Mouse (Mus musculus) R1 (cell line): ENCODE measurements around the gene Aar2.
"Not testable (repeated sequence)": the region's sequence is repeated elsewhere in the genome, so short reads cannot be mapped to it uniquely, and the experiment has no call there.

ENCODE experiments used
- DNase-seq: peaks from one replicate; pipeline ENCODE4 v3.0.0-alpha.2; 2018; ENCODE audit warnings: low read depth, low spot score

Aar2 gene

GRCm38 (mm10) chr2:156547123-156547891 lies at the start of gene Aar2:
Gene Aar2 (plus strand): TSS chr2:156547584.
- peak; percentile 87 for DNase-seq

DNA sequence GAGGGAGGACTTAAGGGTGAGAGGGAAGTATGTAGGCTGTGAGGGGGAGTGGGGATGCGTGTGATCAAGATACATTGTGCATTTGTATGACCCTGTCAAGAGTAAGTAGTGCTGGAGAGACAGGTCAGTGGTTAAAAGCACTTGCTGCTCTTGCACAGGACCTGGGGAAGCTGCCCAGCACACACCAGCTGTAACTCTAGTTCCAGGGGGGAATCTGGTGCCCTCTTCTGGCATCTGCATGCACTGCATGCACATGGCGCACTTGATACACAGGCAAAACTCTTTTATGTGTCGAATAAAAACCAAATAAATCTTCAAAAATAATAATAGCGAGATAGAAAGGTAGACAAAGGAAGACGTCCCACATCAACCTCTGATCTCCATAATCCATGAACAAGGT lies 49.5 kb upstream of the Aar2 start:
- DNase-seq = peak; percentile 47

DNA sequence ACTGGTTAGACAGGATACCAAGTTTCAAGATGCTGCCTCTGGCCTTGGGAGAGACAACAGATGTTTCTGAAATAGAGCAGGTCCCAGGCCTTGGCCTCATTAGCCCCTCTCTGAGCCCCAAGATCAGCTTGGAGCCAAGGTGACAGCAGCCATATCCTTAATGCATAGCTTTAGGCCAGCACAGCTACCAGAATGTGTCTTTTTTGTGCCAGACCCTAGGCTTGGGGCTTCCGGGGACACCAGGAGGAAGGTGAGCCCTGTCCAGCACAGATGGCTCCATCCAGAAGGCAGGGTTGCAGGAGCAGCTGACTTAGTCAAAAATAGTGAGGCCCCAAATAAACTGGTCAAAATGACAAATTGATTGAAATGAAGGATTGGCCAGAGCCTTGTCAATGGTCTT lies 46.4 kb upstream of the Aar2 start:
- no peak for DNase-seq

- no peak for DNase-seq
Measured at GRCm38 (mm10) chr2:156505533-156505932, 41.9 kb upstream of the Aar2 start.

DNA sequence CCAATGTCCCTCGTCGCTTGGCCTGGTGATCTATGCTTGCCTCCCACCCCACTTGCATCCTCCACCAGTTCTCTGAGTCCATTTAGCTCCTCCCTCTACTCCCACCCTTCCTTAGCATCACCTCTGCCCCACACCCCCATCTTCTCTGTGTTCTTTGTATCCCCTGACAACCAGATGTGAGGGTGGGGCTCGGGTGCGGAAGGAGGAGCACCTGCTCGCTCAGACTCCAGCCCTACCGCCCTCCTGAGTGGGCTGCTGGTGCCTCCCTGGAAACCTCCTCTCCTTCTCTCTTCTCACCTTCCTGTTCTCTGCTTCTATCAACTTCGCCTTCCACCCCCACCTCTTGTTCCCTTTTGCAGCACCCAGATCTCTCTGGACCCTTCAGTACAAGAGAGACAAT lies 35.4 kb upstream of the Aar2 start:
- peak; percentile 50 for DNase-seq

- DNase-seq = no peak
Measured at GRCm38 (mm10) chr2:156512561-156512960, 34.8 kb upstream of the Aar2 start.

- no peak for DNase-seq
Measured at GRCm38 (mm10) chr2:156515102-156515501, 32.3 kb upstream of the Aar2 start.

DNA sequence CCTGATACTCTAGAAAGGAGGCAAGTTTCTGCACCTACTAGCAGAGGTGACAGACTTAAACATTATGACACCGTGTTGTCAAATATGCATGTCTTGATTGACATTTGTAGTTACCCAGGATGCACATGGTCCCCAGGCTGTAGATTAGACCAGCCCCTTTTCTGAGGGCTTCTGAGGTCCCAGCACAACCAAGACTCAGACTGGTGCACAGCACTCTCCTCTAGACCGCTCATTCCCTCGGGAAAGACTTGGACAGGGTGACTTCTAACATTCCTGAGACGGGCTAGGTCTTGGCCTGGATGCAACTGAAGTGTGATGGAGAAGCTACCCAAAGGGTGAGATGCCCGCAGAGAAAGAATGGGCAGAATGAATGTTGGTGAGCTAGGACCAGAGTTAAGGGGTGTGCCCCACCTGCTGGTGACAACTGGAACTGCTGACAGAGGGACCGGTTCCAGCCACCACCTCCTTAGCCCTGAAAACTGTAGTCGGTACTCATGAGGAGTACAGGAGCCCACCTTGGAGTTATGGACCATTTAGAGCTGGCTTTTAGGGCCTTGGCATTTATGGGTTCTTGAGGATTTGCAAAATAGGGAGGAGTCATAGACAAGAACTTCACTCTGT lies 31.7 kb upstream of the Aar2 start:
- peak; percentile 53 for DNase-seq

DNA sequence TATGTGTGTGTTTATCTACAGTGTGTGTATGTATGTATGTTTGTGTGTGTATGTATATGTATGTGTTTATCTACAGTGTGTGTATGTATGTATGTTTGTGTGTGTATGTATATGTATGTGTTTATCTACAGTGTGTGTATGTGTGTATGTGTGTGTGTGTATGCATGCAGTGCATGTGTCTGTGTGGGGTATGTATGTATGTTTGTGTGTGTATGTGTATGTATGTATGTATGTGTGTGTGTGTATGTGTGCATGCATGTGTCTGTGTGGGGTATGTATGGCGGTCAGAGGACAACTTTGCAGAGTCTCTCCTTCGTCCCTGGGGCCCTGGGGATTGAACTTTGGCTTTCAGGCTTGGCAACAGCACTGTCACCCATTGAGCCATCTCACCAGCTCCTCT lies 30.7 kb upstream of the Aar2 start:
- DNase-seq = not testable (repeated sequence)

GRCm38 (mm10) chr2:156518306-156518705 lies 29.1 kb upstream of the Aar2 start:
- DNase-seq = no peak

DNA sequence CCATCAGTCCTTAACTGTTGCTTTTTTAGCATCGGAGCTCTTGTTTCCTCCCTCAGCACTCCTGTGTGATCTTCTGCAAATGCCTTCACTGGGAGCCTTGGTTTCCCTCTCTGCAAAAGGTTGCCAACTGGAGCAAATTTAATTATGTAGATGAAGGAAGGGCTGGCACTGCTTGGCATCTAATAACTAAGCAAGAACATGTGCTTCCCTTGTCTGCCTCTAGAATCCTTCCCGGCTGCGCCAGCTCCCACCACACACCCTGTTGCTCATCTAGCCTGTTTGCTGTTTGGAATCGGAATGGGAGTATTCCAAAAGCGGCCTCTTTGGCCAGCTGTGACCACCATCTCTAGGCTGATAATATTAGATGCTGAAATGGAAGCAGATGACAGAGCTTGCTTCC lies 27.8 kb upstream of the Aar2 start:
- no peak for DNase-seq

DNA sequence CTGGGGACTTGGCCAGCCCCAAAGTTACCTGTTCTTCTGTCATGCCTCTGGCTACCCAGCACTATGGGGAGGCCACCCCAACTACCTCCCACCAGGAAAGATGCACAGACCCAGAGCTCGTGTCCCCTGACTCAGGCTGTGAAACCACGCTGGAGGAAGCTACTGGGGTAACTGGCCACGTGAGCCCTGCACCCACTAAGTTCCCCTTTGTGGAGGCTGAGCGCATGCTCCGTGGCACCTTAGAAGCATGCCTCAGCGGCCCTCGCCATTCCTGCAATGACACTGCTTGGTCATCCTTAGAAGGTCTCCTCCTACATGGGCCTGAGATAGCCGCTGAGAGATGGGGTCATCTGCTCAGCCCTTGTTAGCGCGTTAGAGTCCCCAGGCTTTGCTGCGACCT lies 24.4 kb upstream of the Aar2 start:
- DNase-seq = no peak

DNA sequence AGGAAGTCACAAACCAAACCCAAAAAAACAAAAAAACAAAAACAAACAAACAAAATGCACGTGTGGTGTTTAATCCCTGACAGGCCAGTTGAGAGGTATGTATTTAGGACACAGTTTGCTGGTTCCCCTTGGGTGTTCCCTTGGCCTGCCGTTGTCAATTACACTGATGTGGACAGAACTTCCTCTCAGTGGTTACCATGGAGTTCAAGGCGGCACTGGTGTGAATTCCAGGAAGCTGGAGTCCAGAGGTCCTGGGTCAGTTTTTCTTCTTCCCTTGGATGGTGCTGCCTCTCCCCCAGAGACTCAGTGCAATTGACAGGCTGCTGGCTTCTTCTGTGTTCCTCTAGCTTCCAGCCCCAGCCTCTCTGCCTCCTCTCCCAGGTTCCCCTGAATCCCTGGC lies 23.3 kb upstream of the Aar2 start:
- no peak for DNase-seq

DNA sequence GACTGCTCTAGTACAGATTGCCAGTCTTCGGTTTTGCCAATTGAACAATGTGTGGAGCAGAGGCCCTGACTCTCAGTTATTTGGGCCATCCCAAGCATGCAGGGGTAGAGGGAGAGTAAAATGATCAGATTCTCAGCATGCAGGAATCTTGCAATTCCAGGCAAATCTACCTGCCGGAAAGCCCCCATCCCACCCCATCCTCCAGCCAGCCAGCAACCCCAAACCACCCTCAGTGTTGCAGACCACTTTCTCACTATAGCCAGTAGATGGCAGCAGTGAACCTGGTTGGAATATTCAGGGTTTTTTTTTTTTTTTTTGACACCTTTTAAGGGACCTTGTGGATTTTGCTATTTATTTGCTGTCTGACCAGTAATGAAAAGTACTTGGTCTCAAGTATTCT lies 17.7 kb upstream of the Aar2 start:
- peak; percentile 54 for DNase-seq

DNA sequence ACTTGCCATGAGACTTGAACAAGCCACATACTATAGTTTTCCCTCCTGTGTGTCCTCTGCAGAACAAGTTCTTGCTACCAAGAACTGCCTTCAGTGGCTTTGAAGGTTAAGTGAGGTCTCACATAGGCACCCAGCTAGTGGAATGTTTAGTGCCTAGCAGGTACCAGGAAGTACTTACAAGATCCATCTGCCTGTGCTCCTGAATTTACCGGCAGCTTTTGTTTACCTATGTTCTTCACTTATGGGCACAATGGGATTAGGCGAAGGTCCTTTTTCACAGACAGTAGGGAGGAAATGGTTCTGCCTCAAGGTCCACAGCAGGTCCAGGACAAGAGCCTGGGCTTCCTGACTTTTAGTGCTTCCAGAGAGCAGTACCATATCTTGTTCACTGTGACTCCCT lies 14.2 kb upstream of the Aar2 start:
- peak; percentile 65 for DNase-seq

DNA sequence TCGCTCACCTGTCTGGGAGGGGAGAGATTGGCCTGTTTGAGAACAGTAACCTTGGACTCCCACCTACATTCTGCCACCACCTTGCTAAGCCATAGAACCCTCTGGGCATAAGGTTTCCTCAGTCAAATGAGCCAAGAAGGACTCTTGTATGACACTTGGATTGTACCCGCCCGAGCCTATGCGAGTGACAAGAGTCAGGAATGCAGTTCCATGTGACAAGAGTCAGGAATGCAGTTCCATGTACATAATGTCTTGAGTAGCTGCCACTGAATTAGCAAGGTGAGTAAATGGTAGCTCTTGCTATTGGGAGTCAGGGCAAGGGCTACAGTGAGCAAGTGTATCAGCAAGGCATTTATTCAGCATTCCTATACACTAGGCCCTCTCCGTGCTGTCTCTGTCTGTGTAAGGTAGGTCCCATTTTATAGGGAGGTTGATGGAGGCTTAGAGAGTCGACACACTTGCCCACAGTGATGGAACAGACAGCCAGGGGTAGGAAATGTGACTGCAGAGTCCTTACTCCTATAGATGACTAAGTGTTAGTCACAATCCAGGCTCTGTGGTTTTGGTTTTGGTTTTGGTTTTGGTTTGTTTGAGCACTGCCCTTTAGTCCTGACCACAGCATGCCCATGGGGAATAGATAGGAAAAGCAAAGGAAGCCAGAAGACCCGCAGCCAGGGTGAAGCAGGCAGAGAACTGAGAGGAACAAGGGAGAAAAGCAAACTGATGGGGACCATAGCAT lies 8.4 kb upstream of the Aar2 start:
- no peak for DNase-seq

GRCm38 (mm10) chr2:156540991-156541390 lies 6.4 kb upstream of the Aar2 start:
- DNase-seq = peak; percentile 66

- DNase-seq = no peak
Measured at GRCm38 (mm10) chr2:156542410-156542809, 5.0 kb upstream of the Aar2 start.

DNA sequence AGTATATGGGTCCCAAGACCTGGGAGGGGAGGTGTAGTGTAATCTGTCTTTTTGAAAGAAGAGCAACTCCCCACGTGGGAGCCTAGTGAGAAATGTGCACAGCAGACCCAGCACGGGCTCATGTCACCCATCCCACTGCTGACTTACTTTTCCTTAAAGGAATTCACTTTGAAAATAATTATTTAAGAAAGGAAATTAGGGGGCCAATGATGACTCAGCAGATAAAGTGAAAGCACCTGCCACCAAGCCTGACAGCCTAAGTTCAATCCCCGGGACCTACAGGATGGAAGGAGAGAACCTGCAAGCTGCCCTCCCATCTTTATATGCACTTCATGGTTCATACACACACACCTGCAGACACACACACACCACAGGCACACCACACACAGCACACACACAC lies 3.6 kb upstream of the Aar2 start:
- no peak for DNase-seq

GRCm38 (mm10) chr2:156552421-156552820 lies 5.0 kb downstream of the Aar2 start:
- DNase-seq = no peak

DNA sequence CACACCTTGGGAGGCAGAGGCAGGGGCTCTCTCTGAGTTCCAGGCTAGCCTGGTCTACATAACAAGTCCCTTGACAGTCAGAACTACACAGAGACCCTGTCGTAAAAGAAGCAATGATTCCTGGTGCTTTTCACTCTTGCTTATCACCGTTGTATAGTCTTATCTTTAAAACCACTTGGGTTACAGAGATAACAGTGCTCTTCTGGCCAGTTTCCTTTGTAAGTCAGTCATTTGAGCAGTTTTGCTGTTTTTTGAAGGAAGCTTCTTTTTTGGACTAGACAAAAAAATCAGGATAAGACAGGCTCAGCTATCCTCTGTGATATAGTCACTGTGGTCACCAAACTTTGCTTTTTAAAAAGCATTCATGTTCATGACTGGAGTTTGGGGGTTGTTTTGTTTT lies 14.4 kb downstream of the Aar2 start:
- DNase-seq = no peak

DNA sequence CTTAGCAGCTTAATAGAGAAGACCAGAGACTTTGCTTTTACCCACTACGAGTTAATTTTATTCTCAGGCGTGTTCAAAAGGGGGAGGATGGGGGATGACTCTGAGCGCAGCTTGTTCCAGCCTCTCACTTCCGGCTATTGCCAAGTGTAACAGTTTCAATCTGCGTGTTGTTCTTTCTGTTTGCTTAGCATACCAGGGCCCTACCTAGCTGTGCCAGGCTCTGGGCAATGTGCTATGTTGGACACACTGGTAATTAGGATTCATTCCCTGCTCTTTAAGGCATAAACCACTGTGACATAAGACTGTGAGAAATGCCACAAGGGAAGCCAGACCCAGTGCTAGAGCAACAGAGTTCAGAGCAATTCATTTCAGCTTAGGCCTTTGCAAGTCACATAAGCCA lies 16.2 kb downstream of the Aar2 start:
- DNase-seq = no peak

DNA sequence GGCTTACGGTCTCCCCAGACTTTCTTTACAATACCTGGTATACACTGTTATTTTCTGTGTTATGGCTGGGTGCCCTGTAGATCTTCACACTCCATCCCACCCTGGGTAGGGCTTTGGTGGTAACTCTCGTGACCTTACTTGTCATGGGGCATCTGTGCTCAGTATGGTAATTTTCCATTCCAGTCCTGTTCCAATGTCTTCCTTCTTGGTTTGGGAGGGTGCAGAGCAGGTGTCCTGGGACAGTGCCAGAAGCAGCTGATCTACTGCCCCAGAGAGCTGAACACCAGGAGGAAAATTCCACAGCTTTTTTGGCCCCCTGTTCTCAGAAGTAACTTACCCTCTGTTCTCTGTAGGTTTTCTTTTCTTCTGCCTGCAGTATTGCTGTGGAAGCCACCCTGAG lies 19.1 kb downstream of the Aar2 start:
- DNase-seq = no peak
